Mouse (Mus musculus) embryonic facial prominence, embryonic 11.5 days (tissue): ENCODE results near the gene Fam122a. TPM values are rescaled to one million over a fixed set of nuclear protein-coding genes. Genes with fewer than 3 reads are reported as not detected.

Experiments
- ATAC-seq: fragments of 200-750 bp; cut with Nextera tagmentation; replicated peaks from 2 replicates; pipeline ENCODE4 v1.8.0; 2017; ENCODE audit warnings: low read depth; ENCODE audit not compliant: insufficient number of reproducible peaks, low FRiP score, low TSS enrichment
- DNase-seq: peaks from one replicate; pipeline ENCODE4 v3.0.0-alpha.2; 2015; ENCODE audit warnings: low spot score
- H3K27ac ChIP-seq: fragments of 300-500 bp; sonication (generic); replicated peaks from 2 replicates; pipeline ENCODE4 v1.5.1; 2014; ENCODE audit warnings: mild to moderate bottlenecking, low read depth, low read length, control low read depth
- H3K27me3 ChIP-seq: fragments of 300-500 bp; sonication (generic); 2 replicates; pipeline ENCODE4 v1.6.1; 2014; ENCODE audit warnings: mild to moderate bottlenecking, low read length, moderate library complexity, mixed read lengths; ENCODE audit not compliant: control insufficient read depth, insufficient read depth
- H3K36me3 ChIP-seq: fragments of 300-500 bp; sonication (generic); replicated peaks from 2 replicates; pipeline ENCODE4 v1.6.1; 2014; ENCODE audit warnings: low read depth, mild to moderate bottlenecking, low read length, moderate library complexity, mixed read lengths; ENCODE audit not compliant: control insufficient read depth, insufficient read depth
- H3K4me1 ChIP-seq: fragments of 300-500 bp; sonication (generic); 2 replicates; pipeline ENCODE4 v1.6.1; 2014; ENCODE audit warnings: low read length, mixed read lengths; ENCODE audit not compliant: control insufficient read depth, insufficient read depth
- H3K4me2 ChIP-seq: fragments of 300-500 bp; sonication (generic); 2 replicates; pipeline ENCODE4 v1.6.1; 2014; ENCODE audit warnings: low read depth, mild to moderate bottlenecking, control low read depth, low read length, moderate library complexity
- H3K4me3 ChIP-seq: fragments of 300-500 bp; sonication (generic); 2 replicates; pipeline ENCODE4 v1.5.1; 2014; ENCODE audit warnings: low read depth, low read length, control low read depth
- H3K9ac ChIP-seq: fragments of 300-500 bp; sonication (generic); replicated peaks from 2 replicates; pipeline ENCODE4 v1.6.1; 2014; ENCODE audit warnings: mild to moderate bottlenecking, control low read depth, low read length
- H3K9me3 ChIP-seq: fragments of 300-500 bp; sonication (generic); replicated peaks from 2 replicates; pipeline ENCODE4 v1.6.1; 2016; ENCODE audit warnings: mild to moderate bottlenecking, low read length, inconsistent platforms, mixed read lengths; ENCODE audit not compliant: control insufficient read depth
- WGBS: fragments of 180-500 bp; shearing (Covaris S2); extraction: QIAGEN DNeasy Blood & Tissue Kit; methylation state at CpG from one replicate; pipeline ENCODE4 v1.1.7; 2014; 5-methylcytosine and 5-hydroxymethylcytosine counted together
- polyA plus RNA-seq: library from polyadenylated mRNA; unstranded; fragments of >200 nt; fragmentation: Nextera tagmentation; extraction: Ambion mirVana; gene quantifications from 2 replicates; pipeline ENCODE4 v1.2.1, GENCODE M21; 2014

The Fam122a gene
- polyA plus RNA-seq, 1 experiment from 2014 or later: 43.8 TPM

DNA sequence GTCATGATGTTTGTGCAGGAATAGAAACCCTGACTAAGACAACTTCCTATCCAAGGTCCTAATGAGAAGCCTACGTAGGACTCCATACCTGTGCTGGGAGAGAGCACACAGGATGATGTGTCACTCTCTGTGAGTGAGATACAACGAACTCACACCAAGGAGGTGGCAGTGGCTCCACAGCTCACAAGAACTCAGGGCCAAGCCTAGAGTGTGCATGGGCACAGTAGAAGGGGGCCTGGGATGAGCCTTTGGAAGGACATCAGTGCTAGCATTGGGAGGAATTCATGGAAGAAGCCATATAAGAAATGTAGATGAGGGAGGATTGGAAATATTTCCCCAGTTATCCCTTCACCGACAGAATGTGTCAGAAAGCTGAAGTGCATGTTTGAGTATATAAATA, 38.8 kb upstream of the Fam122a start:
- DNase-seq: no peak
- H3K36me3 ChIP-seq: no peaks in the 10 kb centered on the region
- ATAC-seq: no peak
- H3K4me3 ChIP-seq: no peak overlapping the region
- H3K4me1 ChIP-seq: no peaks in the 10 kb centered on the region
- no peaks in the 10 kb centered on the region for H3K27me3 ChIP-seq
- H3K27ac ChIP-seq: no peak overlapping the region
- H3K9ac ChIP-seq: no peak overlapping the region
- 88% methylated on average over 3 of the region's 3 CpGs for WGBS
- no peak overlapping the region for H3K4me2 ChIP-seq
- no peaks in the 10 kb centered on the region for H3K9me3 ChIP-seq

DNA sequence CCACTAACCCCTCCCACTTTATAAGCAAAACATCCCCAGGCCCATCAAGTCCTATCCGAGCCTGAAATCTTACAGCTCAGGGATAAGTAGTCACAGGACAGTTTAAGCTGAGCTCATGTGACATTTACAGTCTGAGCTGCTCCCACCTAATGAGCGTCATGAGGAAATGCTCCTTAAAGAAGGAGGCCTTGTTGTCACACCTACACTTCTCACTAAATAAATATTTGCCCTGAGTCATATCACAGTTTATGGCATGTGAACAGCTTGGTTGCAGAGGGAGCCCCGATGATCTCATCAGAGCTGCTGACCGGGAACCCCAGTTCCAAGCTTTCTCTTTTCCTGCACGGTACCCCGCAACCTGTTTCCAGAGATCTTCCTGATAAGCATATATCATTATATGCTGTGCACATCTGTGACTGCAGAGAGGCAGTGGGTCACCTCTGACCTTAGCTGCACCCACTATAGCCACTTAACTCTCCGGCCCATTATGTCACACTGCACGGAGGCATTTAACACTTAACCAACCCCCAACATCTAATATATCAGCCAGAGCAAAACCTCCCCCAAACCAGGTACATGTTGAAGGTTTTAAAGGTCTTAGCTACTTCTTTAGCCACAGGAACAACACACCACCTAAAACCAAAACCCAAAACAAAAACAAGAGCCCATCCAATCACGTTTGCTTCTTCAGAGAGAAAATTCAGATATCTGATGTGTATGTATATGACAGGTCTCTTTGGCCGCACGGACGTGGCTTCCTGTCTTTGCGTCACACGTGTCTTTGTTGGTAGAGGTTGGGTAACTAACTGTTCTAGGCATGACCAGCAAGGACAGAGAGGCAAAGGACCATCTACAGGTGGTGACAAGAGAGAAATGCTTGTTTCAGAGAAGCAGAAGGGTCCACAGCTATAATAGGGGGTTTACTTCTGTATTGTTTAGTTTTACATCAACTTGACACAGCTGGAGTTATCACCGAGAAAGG, 37.8 kb upstream of the Fam122a start:
- H3K27me3 ChIP-seq: no peaks in the 10 kb centered on the region
- no peaks in the 10 kb centered on the region for H3K9me3 ChIP-seq
- DNase-seq: no peak
- no peak overlapping the region for H3K9ac ChIP-seq
- 86% methylated on average over 15 of the region's 15 CpGs for WGBS
- no peaks in the 10 kb centered on the region for H3K36me3 ChIP-seq
- no peak for ATAC-seq
- H3K4me3 ChIP-seq: no peak overlapping the region
- H3K4me2 ChIP-seq: no peak overlapping the region
- H3K4me1 ChIP-seq: no peaks in the 10 kb centered on the region
- no peak overlapping the region for H3K27ac ChIP-seq

DNA sequence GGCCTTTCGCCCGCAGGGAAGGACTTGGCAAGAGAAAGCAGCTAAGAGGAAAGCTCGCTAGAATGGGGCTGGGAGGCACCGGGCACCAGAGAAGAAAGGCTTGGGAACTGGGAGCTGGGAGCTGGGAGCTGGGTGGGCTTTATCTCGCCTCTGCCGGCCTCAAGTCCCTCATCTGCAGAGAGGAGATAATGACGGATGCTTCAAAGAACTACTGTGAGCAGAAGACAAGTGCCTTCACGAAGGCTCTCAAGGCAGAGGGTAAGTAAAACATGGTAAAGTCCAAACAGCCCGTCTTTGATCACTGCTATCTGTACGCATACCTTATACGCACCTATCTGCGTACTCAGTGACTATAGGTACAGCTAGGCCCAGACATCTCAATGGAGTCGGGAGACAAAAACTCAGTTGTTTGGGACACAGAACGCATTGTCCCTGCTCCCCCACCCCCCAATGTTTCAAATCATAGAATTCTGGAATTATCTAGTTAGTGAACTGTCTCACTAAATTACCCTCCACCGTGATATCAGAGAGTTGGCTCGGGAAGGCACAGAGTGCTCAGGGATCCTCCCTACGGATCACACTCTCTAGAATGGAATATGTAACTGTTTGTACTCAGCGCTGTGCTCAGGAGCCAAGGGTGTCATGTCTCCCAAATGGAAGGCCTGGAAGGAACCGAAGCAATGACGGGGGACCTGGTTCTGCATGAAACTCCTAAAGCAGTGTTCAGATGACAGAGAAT, 36.1 kb upstream of the Fam122a start:
- H3K9me3 ChIP-seq: no peaks in the 10 kb centered on the region
- no peaks in the 10 kb centered on the region for H3K27me3 ChIP-seq
- H3K27ac ChIP-seq: no peak overlapping the region
- no peak overlapping the region for H3K9ac ChIP-seq
- H3K36me3 ChIP-seq: no peaks in the 10 kb centered on the region
- ATAC-seq (no peak), DNase-seq (no peak)
- H3K4me3 ChIP-seq: no peak overlapping the region
- no peak overlapping the region for H3K4me2 ChIP-seq
- WGBS: 89% methylated on average over 20 of the region's 20 CpGs
- no peaks in the 10 kb centered on the region for H3K4me1 ChIP-seq

DNA sequence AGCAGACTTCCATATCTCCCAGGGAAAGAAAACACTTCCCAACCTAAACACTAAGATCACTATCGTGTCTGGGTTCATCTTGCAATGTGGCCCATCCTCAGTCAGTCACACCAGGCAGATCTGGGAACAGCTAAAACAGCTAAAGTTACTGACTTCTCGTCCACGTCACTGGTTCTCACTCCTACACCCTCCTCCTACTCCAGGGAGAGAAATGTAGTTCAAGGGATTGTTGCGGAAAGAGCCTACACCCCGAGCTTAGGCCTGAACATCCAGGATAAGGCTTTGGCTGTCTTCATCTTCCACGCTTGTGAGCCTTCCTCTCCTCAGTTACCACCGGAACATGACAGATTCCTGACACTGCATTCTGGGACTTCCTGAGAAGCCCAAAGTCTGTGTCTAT, 34.8 kb upstream of the Fam122a start:
- Histone ChIP-seq H3K36me3 (no peaks in the 10 kb centered on the region), H3K9ac (no peak overlapping the region), H3K27ac (no peak overlapping the region), H3K27me3 (no peaks in the 10 kb centered on the region), H3K4me1 (no peaks in the 10 kb centered on the region), H3K4me2 (no peak overlapping the region), H3K4me3 (no peak overlapping the region), H3K9me3 (no peaks in the 10 kb centered on the region)
- ATAC-seq (no peak), DNase-seq (no peak)
- 87% methylated on average over 7 of the region's 7 CpGs for WGBS

DNA sequence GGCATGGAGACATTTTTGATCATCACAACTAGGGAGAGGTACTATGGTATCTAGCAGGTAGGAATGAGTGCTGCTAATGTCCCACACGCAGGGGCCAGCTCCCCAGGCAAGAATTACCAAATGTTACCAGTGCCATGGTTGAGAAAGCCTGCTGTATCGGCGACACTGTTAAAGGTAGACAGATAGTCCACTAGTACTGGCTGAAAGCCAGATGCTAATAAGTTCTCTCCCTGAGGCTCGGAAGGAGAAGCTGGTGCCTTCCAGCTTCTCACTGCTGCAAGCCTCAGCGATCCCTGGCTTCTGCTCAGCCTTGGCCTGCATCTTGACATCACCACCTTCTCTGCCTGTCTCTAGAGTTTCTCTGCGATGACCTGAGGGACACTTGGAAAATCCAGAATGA, 32.2 kb upstream of the Fam122a start:
- no peak overlapping the region for H3K9ac ChIP-seq
- no peak for DNase-seq
- no peaks in the 10 kb centered on the region for H3K4me1 ChIP-seq
- no peaks in the 10 kb centered on the region for H3K27me3 ChIP-seq
- H3K4me3 ChIP-seq: no peak overlapping the region
- H3K4me2 ChIP-seq: no peak overlapping the region
- ATAC-seq: no peak
- no peaks in the 10 kb centered on the region for H3K9me3 ChIP-seq
- WGBS: 87% methylated on average over 6 of the region's 6 CpGs
- no peak overlapping the region for H3K27ac ChIP-seq
- no peaks in the 10 kb centered on the region for H3K36me3 ChIP-seq

DNA sequence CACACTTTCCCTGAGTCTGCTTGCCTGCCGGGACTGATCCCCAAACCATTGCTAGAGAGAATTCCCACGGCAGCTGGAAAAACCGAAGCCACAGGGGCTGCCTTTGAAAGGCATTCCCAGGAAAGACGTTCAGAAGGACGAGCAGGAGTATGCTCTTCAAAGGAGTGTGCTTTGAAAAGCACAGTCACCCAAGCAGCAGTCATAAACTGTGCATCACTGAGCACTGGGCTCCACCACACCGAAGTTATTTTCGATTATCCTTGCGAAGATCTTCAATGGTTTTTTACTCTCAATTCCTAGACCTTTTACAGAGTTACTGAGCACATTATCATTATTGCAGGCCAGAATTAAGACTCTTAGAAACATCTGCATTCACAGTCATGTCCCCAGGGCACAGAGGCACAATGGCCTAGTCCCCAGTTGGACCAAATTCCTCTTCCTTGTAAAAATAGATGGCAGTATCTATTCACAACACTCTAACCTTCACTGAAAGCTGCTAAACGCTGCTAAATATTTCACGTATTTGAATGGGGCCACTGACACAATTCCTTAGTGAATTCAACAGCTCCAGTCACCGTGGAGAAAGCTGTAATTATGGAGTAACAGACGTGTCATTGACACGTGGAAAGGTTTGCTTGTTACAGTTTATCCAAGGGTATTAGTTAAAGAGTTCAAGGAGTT, 31.1 kb upstream of the Fam122a start:
- ATAC-seq (no peak), DNase-seq (peak; percentile 7)
- no peaks in the 10 kb centered on the region for H3K4me1 ChIP-seq
- no peaks in the 10 kb centered on the region for H3K36me3 ChIP-seq
- no peak overlapping the region for H3K9ac ChIP-seq
- no peak overlapping the region for H3K27ac ChIP-seq
- no peaks in the 10 kb centered on the region for H3K9me3 ChIP-seq
- WGBS: 41% methylated on average over 13 of the region's 13 CpGs
- no peak overlapping the region for H3K4me2 ChIP-seq
- no peak overlapping the region for H3K4me3 ChIP-seq
- no peaks in the 10 kb centered on the region for H3K27me3 ChIP-seq

DNA sequence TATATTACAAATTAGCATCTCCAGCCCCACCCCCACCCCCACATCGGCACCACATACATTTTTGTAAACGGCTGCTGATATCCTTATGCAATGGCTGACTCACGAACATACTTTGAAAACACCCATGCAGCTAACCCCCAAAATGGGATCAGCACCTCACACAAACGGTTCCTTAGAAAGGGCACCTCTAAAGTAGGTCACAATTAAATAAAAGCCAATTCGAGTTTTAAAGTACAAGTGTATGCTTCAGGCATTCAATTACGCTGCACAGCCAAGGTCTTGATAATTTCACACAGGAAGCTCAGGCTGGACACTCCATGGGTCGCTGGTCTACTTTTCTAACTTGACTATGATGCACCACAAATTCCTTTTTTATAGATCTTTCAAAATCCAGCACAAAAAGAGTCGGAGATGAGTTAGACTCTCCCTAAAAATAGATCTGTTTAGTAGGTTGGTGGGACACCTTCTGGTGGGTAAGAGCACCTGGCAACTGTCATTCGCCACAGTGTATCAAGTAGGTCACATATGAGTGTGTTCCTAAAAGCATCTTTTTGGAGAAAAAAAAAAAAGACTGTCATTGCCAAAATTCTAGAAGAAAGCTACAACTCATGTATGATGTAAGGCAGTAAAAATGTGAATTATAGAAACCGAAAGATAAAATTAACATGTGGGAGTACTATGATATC, 25.7 kb upstream of the Fam122a start:
- WGBS: 82% methylated on average over 10 of the region's 10 CpGs
- no peaks in the 10 kb centered on the region for H3K4me1 ChIP-seq
- H3K4me3 ChIP-seq: no peak overlapping the region
- no peak overlapping the region for H3K27ac ChIP-seq
- no peaks in the 10 kb centered on the region for H3K36me3 ChIP-seq
- DNase-seq (no peak), ATAC-seq (no peak)
- no peak overlapping the region for H3K4me2 ChIP-seq
- no peak overlapping the region for H3K9ac ChIP-seq
- no peaks in the 10 kb centered on the region for H3K9me3 ChIP-seq
- H3K27me3 ChIP-seq: no peaks in the 10 kb centered on the region
